ENCODE assay signal across 25 mouse cellular contexts in genomic region chr9:46086826-46087225, GRCm38 (mm10).
DNase-seq lines count a peak whose midpoint lies in the region; ATAC-seq and TF ChIP-seq lines count a peak whose summit lies in the region.
"Had no signal": no experiment of that assay in that cellular context is flagged by ENCODE, and none has a peak within 500 bp of the region (broad histone marks: within the 10 kb centered on the region; RNA-seq: fewer than 3 reads in every experiment).

No protein-coding gene starts in this region.

- TF ChIP-seq CTCF in liver, adult 2 months (IDR thresholded peaks at IDR 0.05; ENCODE audit: low read depth, low read length) = no peak

- H3K79me2 ChIP-seq in liver, adult 2 months (ENCODE audit: control insufficient read depth, insufficient read depth, low read length) = peaks cover 23% of the 10 kb centered on the region; the same call in 1 of the 2 replicates

- TF ChIP-seq POLR2A in liver, adult 2 months (IDR thresholded peaks at IDR 0.05; ENCODE audit: extremely low read depth, insufficient read depth, low read length) = no peak

- no peaks in the 10 kb centered on the region for H3K36me3 ChIP-seq in liver, adult 2 months (ENCODE audit: control insufficient read depth, insufficient read depth, low read length)
- H3K36me3 ChIP-seq in liver, embryonic 16.5 days (ENCODE audit: control insufficient read depth, insufficient read depth) = no peaks in the 10 kb centered on the region
- H3K36me3 ChIP-seq in midbrain, embryonic 13.5 days = no peaks in the 10 kb centered on the region
- H3K36me3 ChIP-seq: embryonic facial prominence, embryonic 13.5 days; forebrain, embryonic 12.5 days; hindbrain, embryonic 15.5 days; midbrain, embryonic 10.5 days had no signal

- H3K27ac ChIP-seq in liver, adult 2 months (replicated peaks; ENCODE audit: insufficient read depth, low read depth, low read length) = peak overlapping the region; percentile 95
- H3K27ac ChIP-seq in liver, embryonic 16.5 days (ENCODE audit: low read length) = peak overlapping the region; percentile 72
- H3K27ac ChIP-seq in midbrain, embryonic 13.5 days = no peak overlapping the region
- H3K27ac ChIP-seq: embryonic facial prominence, embryonic 13.5 days; forebrain, embryonic 12.5 days; gastrocnemius, adult 2 months; hindbrain, embryonic 15.5 days; midbrain, embryonic 10.5 days had no signal

- ATAC-seq in liver, embryonic 16.5 days (ENCODE audit: low read depth) = peak; percentile 78
- ATAC-seq in midbrain, embryonic 13.5 days = no peak
- ATAC-seq: CD4-positive, CD25-positive, alpha-beta regulatory T cell, adult 4 months had no signal

- H3K4me1 ChIP-seq in liver, adult 2 months (ENCODE audit: control insufficient read depth, insufficient read depth, low read length) = peaks cover 28% of the 10 kb centered on the region
- no peaks in the 10 kb centered on the region; the same call in 1 of the 2 replicates for H3K4me1 ChIP-seq in liver, embryonic 16.5 days (ENCODE audit: control insufficient read depth, low read depth, low read length)
- peaks cover 34% of the 10 kb centered on the region for H3K4me1 ChIP-seq in midbrain, embryonic 13.5 days (replicated peaks)

- H3K9me3 ChIP-seq in liver, embryonic 16.5 days (replicated peaks; ENCODE audit: control insufficient read depth, low read length) = no peaks in the 10 kb centered on the region
- no peaks in the 10 kb centered on the region for H3K9me3 ChIP-seq in midbrain, embryonic 13.5 days
- H3K9me3 ChIP-seq: embryonic facial prominence, embryonic 13.5 days; forebrain, embryonic 12.5 days; hindbrain, embryonic 15.5 days; midbrain, embryonic 10.5 days had no signal

- DNase-seq in kidney, adult 18-20 months = peak; percentile 38
- DNase-seq in kidney, postnatal 4 days = no peak
- peak; percentile 51 for DNase-seq in kidney, postnatal 14 days
- DNase-seq in liver, adult 2 months (ENCODE audit: extremely low read depth, low read depth, low spot score) = peak; percentile 97
- DNase-seq in right cerebral cortex, postnatal 4 days = no peak
- DNase-seq in layer of hippocampus, postnatal 10 days (ENCODE audit: low spot score in 2 of 2) = no peak
- DNase-seq: adrenal gland, postnatal 25 days; cerebellum, adult 8-10 months; cerebellum, postnatal 36 days; embryo, embryonic 11 days; gastrocnemius, adult 2 months; left cerebral cortex, postnatal 4 days; lung, adult 18-20 months; lung, postnatal 10 days; spleen, adult 18-20 months; thymus, postnatal 14 days had no signal

- H3K4me2 ChIP-seq in liver, embryonic 16.5 days (ENCODE audit: low read depth, low read length) = no peak overlapping the region
- H3K4me2 ChIP-seq in midbrain, embryonic 13.5 days (replicated peaks) = no peak overlapping the region
- H3K4me2 ChIP-seq: embryonic facial prominence, embryonic 13.5 days; forebrain, embryonic 12.5 days; heart, embryonic 11.5 days; hindbrain, embryonic 15.5 days had no signal

- 0 out of 2 replicates have a peak overlapping the region, but pooled peaks have one; percentile 2 for H3K4me3 ChIP-seq in liver, adult 2 months (ENCODE audit: insufficient read depth, low read depth, low read length)
- H3K4me3 ChIP-seq in liver, embryonic 16.5 days (ENCODE audit: low read depth, low read length) = no peak overlapping the region
- H3K4me3 ChIP-seq in midbrain, embryonic 13.5 days (replicated peaks) = no peak overlapping the region
- H3K4me3 ChIP-seq: embryonic facial prominence, embryonic 13.5 days; erythroblast, embryonic 14.5 days; forebrain, embryonic 12.5 days; gastrocnemius, adult 2 months; hindbrain, embryonic 15.5 days; midbrain, embryonic 10.5 days had no signal

- no peaks in the 10 kb centered on the region for H3K27me3 ChIP-seq in liver, adult 2 months (ENCODE audit: control insufficient read depth, insufficient read depth, low read length)
- H3K27me3 ChIP-seq in liver, embryonic 16.5 days (ENCODE audit: control insufficient read depth, insufficient read depth, low read depth, low read length) = no peaks in the 10 kb centered on the region
- no peaks in the 10 kb centered on the region for H3K27me3 ChIP-seq in midbrain, embryonic 13.5 days
- H3K27me3 ChIP-seq: embryonic facial prominence, embryonic 13.5 days; forebrain, embryonic 12.5 days; hindbrain, embryonic 15.5 days had no signal

- WGBS in liver, adult 2 months = 24% methylated on average over 3 of the region's 3 CpGs
- 64% methylated on average over 3 of the region's 3 CpGs for WGBS in liver, embryonic 16.5 days (ENCODE audit: insufficient replicate concordance)
- WGBS in midbrain, embryonic 13.5 days = 78% methylated on average over 3 of the region's 3 CpGs

- peak overlapping the region; percentile 36; the same call in 1 of the 2 replicates for H3K9ac ChIP-seq in liver, adult 2 months (ENCODE audit: low read depth, low read length)
- H3K9ac ChIP-seq in liver, embryonic 16.5 days (ENCODE audit: low read depth, low read length) = no peak overlapping the region
- H3K9ac ChIP-seq in midbrain, embryonic 13.5 days (replicated peaks) = no peak overlapping the region
- H3K9ac ChIP-seq: embryonic facial prominence, embryonic 13.5 days; forebrain, embryonic 12.5 days; hindbrain, embryonic 15.5 days had no signal

Comparison
In these comparisons a context has a peak if more than half of its experiments do, and no peak if none do; other contexts are left out.
1. DNase-seq: peak in kidney, adult 18-20 months (single experiment), kidney, postnatal 14 days (single experiment) and liver, adult 2 months (single experiment); none in kidney, postnatal 4 days (0 of 2), right cerebral cortex, postnatal 4 days (single experiment) and layer of hippocampus, postnatal 10 days (0 of 2).